Mouse (Mus musculus): Measurements from ENCODE around the gene Pdxdc1.
"Not testable (repeated sequence)": the region's sequence is repeated elsewhere in the genome, so short reads cannot be mapped to it uniquely, and the experiment has no call there.

Gene Pdxdc1

DNA sequence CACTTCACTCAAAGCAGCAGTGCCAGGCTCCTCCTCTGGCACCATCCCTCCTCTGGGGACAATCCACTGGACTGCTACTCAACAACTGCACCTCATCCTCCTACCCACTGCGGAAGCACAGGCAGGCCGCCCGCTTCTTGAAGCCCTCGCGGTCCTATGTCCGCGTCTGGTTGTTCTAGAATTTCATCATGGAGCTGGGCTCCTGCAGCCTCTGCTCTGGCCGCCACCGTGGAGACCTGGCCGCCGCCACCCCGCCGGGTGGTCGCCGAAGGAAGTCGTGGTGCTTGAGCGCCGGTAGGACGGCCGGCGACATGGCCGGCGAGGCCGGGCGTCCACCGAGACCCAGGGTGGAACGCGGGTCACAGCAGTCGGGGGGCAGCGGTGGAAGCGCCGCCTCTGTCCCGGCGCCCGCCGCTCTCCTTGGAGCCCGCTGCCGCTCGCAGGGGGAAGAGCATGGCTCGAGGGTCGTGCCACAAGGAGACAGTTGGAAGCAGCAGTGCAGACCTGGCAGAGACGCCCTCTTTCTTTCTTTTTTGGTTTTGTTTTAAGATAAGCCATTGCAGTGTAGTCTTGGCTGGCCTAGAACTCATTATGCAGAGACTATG, 34.9 kb downstream of the Pdxdc1 start:
- H3K36me3 ChIP-seq (ENCODE audit: insufficient read depth, low read length) = peaks cover 40% of the 10 kb centered on the region
- TF ChIP-seq NANOG (IDR thresholded peaks at IDR 0.05; ENCODE audit: borderline replicate concordance, low read length) = no peak
- TF ChIP-seq POU5F1 (IDR thresholded peaks at IDR 0.05; ENCODE audit: borderline replicate concordance, low read length) = no peak
- TF ChIP-seq CTCF (conservative IDR thresholded peaks at IDR 0.05; ENCODE audit: low read length) = no peak
- H3K27me3 ChIP-seq (ENCODE audit: insufficient read depth, low read length) = no peaks in the 10 kb centered on the region
- peaks cover 9% of the 10 kb centered on the region for H3K4me1 ChIP-seq (replicated peaks; ENCODE audit: low read depth, low read length)
- H3K4me3 ChIP-seq (replicated peaks; ENCODE audit: low read length) = peak overlapping the region; percentile 67
- H3K9me3 ChIP-seq (ENCODE audit: low read length) = no peaks in the 10 kb centered on the region

GRCm38 (mm10) chr16:13867406-13867805, 35.5 kb downstream of the Pdxdc1 start:
- H3K9me3 ChIP-seq (ENCODE audit: low read length); H3K4me1 ChIP-seq (replicated peaks; ENCODE audit: low read depth, low read length); H3K27me3 ChIP-seq (ENCODE audit: insufficient read depth, low read length): not testable (repeated sequence)
- Histone ChIP-seq H3K4me3 (replicated peaks; ENCODE audit: low read length) (peak overlapping the region; percentile 67), H3K36me3 (ENCODE audit: insufficient read depth, low read length) (peaks cover 46% of the 10 kb centered on the region)

DNA sequence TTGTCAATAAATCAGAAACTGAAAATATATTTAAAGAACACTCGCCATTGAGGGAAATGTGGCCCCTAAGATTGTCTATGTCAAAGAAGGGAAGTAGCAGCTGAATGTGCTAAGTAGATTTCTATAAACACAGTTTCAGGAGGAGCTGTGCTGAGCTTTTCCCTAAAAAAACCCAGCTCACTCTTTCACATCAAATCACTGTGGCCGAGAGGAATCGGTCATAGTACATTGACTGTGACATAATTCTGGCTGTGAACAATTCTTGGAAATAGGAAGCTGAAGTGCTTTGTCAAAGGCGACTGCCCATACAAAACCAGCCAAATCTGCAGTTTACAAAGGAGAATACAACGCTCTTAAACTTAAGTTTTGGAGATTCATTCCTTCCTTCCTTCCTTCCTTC, 36.3 kb downstream of the Pdxdc1 start:
- H3K36me3 ChIP-seq (ENCODE audit: insufficient read depth, low read length) = peaks cover 40% of the 10 kb centered on the region
- H3K4me3 ChIP-seq (replicated peaks; ENCODE audit: low read length) = no peak overlapping the region
- no peaks in the 10 kb centered on the region for H3K27me3 ChIP-seq (ENCODE audit: insufficient read depth, low read length)
- no peaks in the 10 kb centered on the region for H3K9me3 ChIP-seq (ENCODE audit: low read length)
- peaks cover 9% of the 10 kb centered on the region for H3K4me1 ChIP-seq (replicated peaks; ENCODE audit: low read depth, low read length)
- no peak for TF ChIP-seq CTCF (conservative IDR thresholded peaks at IDR 0.05; ENCODE audit: low read length)
- TF ChIP-seq POU5F1 (IDR thresholded peaks at IDR 0.05; ENCODE audit: borderline replicate concordance, low read length) = no peak
- TF ChIP-seq NANOG (IDR thresholded peaks at IDR 0.05; ENCODE audit: borderline replicate concordance, low read length) = no peak

DNA sequence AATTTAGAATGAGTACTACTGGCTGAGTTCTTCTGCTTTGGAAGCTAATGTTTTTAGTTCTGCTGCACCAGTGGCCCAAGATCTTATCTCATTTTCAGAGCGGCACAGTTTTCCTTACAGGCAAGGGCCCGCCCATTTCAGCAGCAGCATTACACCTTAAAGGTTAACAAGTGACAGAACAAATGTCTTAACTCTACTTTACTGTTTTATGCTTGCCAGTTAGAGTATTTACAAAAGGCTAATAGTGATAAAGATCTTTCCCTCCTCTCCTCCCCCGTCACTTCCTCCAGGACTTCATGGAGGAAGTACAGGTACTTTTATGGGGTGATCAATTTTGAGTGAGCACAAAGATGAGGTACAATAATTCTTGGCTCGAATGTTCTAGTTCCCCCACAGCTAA, 36.9 kb downstream of the Pdxdc1 start:
- TF ChIP-seq CTCF (conservative IDR thresholded peaks at IDR 0.05; ENCODE audit: low read length) (no peak), POU5F1 (IDR thresholded peaks at IDR 0.05; ENCODE audit: borderline replicate concordance, low read length) (no peak), NANOG (IDR thresholded peaks at IDR 0.05; ENCODE audit: borderline replicate concordance, low read length) (no peak)
- H3K9me3 ChIP-seq (ENCODE audit: low read length) = no peaks in the 10 kb centered on the region
- H3K4me1 ChIP-seq (replicated peaks; ENCODE audit: low read depth, low read length) = peaks cover 14% of the 10 kb centered on the region
- peaks cover 38% of the 10 kb centered on the region for H3K36me3 ChIP-seq (ENCODE audit: insufficient read depth, low read length)
- H3K4me3 ChIP-seq (replicated peaks; ENCODE audit: low read length) = no peak overlapping the region
- H3K27me3 ChIP-seq (ENCODE audit: insufficient read depth, low read length) = no peaks in the 10 kb centered on the region

GRCm38 (mm10) chr16:13853886-13854285, 49.0 kb downstream of the Pdxdc1 start:
- H3K4me1 ChIP-seq (replicated peaks; ENCODE audit: low read depth, low read length) = peaks cover 11% of the 10 kb centered on the region
- no peak for TF ChIP-seq NANOG (IDR thresholded peaks at IDR 0.05; ENCODE audit: borderline replicate concordance, low read length)
- peaks cover 48% of the 10 kb centered on the region for H3K36me3 ChIP-seq (ENCODE audit: insufficient read depth, low read length)
- no peak overlapping the region for H3K4me3 ChIP-seq (replicated peaks; ENCODE audit: low read length)
- H3K9me3 ChIP-seq (ENCODE audit: low read length) = no peaks in the 10 kb centered on the region
- H3K27me3 ChIP-seq (ENCODE audit: insufficient read depth, low read length) = no peaks in the 10 kb centered on the region

- no peak for TF ChIP-seq NANOG (IDR thresholded peaks at IDR 0.05; ENCODE audit: borderline replicate concordance, low read length)
- no peak for TF ChIP-seq CTCF (conservative IDR thresholded peaks at IDR 0.05; ENCODE audit: low read length)
- TF ChIP-seq POU5F1 (IDR thresholded peaks at IDR 0.05; ENCODE audit: borderline replicate concordance, low read length) = no peak
- no peaks in the 10 kb centered on the region for H3K9me3 ChIP-seq (ENCODE audit: low read length)
- no peaks in the 10 kb centered on the region for H3K27me3 ChIP-seq (ENCODE audit: insufficient read depth, low read length)
- H3K4me1 ChIP-seq (replicated peaks; ENCODE audit: low read depth, low read length) = peaks cover 11% of the 10 kb centered on the region
- peaks cover 47% of the 10 kb centered on the region for H3K36me3 ChIP-seq (ENCODE audit: insufficient read depth, low read length)
- no peak overlapping the region for H3K4me3 ChIP-seq (replicated peaks; ENCODE audit: low read length)
Observed at GRCm38 (mm10) chr16:13851446-13851845, 51.5 kb downstream of the Pdxdc1 start.

- no peaks in the 10 kb centered on the region for H3K27me3 ChIP-seq (ENCODE audit: insufficient read depth, low read length)
- no peak overlapping the region for H3K4me3 ChIP-seq (replicated peaks; ENCODE audit: low read length)
- peaks cover 55% of the 10 kb centered on the region for H3K36me3 ChIP-seq (ENCODE audit: insufficient read depth, low read length)
- H3K9me3 ChIP-seq (ENCODE audit: low read length) = no peaks in the 10 kb centered on the region
- peaks cover 6% of the 10 kb centered on the region; the same call in 1 of the 2 replicates for H3K4me1 ChIP-seq (replicated peaks; ENCODE audit: low read depth, low read length)
- TF ChIP-seq POU5F1 (IDR thresholded peaks at IDR 0.05; ENCODE audit: borderline replicate concordance, low read length) (no peak), NANOG (IDR thresholded peaks at IDR 0.05; ENCODE audit: borderline replicate concordance, low read length) (no peak), CTCF (conservative IDR thresholded peaks at IDR 0.05; ENCODE audit: low read length) (no peak)
Observed at GRCm38 (mm10) chr16:13848310-13848709, 54.6 kb downstream of the Pdxdc1 start.

DNA sequence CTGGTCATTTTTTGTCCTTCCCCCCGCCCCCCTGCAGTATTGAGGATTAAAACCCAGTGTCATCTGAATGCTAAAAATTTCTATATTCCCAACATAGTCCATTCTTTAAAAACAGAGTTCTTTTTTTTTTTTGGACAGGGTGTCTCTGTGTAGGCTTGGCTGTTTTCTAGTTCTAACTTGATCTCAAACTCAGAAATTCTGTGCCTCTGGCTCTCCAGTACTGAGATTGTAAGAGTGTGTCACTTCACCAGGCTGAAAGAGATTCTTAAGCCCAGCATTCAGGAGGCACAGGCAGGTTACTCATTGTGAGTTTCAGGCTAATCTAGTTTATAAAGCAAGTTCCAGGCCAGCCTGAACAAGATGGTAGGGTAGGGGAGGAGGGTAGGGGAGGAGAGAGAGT, 56.3 kb downstream of the Pdxdc1 start:
- no peaks in the 10 kb centered on the region for H3K27me3 ChIP-seq (ENCODE audit: insufficient read depth, low read length)

DNA sequence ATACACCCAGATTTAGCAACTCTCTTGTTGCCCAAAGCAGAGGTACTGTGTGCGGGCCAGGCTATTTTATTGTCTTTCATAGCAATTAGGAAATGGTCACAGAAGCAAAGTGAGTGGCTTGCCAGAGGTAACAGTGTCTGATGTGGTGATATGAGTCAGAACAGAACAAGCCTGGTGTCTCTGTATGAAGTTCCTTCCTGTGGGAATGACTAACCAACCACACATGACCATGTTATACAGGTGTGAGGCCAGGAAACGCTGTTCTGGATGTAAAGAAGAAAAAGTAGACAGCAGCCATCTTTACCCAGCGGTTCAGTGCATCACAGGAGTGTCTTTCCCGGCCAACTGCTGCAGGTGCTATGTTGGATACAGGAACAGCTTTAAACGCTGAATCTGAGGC, 57.9 kb downstream of the Pdxdc1 start:
- no peak for TF ChIP-seq POU5F1 (IDR thresholded peaks at IDR 0.05; ENCODE audit: borderline replicate concordance, low read length)
- no peak for TF ChIP-seq CTCF (conservative IDR thresholded peaks at IDR 0.05; ENCODE audit: low read length)
- no peak for TF ChIP-seq NANOG (IDR thresholded peaks at IDR 0.05; ENCODE audit: borderline replicate concordance, low read length)
- H3K27me3 ChIP-seq (ENCODE audit: insufficient read depth, low read length) = no peaks in the 10 kb centered on the region
- no peaks in the 10 kb centered on the region for H3K9me3 ChIP-seq (ENCODE audit: low read length)
- H3K4me1 ChIP-seq (replicated peaks; ENCODE audit: low read depth, low read length) = 0 out of 2 replicates have a peak, but pooled peaks cover 3% of the 10 kb centered on the region
- H3K36me3 ChIP-seq (ENCODE audit: insufficient read depth, low read length) = peaks cover 76% of the 10 kb centered on the region
- no peak overlapping the region for H3K4me3 ChIP-seq (replicated peaks; ENCODE audit: low read length)

More for the DNA sequence above, 56.3 kb downstream of the Pdxdc1 start:
- TF ChIP-seq NANOG (IDR thresholded peaks at IDR 0.05; ENCODE audit: borderline replicate concordance, low read length) (no peak), CTCF (conservative IDR thresholded peaks at IDR 0.05; ENCODE audit: low read length) (no peak), POU5F1 (IDR thresholded peaks at IDR 0.05; ENCODE audit: borderline replicate concordance, low read length) (no peak)
- no peaks in the 10 kb centered on the region for H3K9me3 ChIP-seq (ENCODE audit: low read length)
- H3K4me1 ChIP-seq (replicated peaks; ENCODE audit: low read depth, low read length) = 0 out of 2 replicates have a peak, but pooled peaks cover 3% of the 10 kb centered on the region
- H3K36me3 ChIP-seq (ENCODE audit: insufficient read depth, low read length) = peaks cover 64% of the 10 kb centered on the region
- no peak overlapping the region for H3K4me3 ChIP-seq (replicated peaks; ENCODE audit: low read length)

Data from E14TG2a.4 (cell line).